Mouse (Mus musculus) neural tube, embryonic 11.5 days (tissue): Measurements from ENCODE around the gene Gtf2a2. TPM values are rescaled to one million over a fixed set of nuclear protein-coding genes. Genes with fewer than 3 reads are reported as not detected.

ENCODE experiments used
- ATAC-seq: fragments of 200-750 bp; cut with Nextera tagmentation; 2 replicates; pipeline ENCODE4 v1.8.0; 2017; ENCODE audit warnings: moderate number of reproducible peaks, mild to moderate bottlenecking, moderate TSS enrichment, moderate library complexity; ENCODE audit not compliant: insufficient read depth, low FRiP score, low TSS enrichment
- DNase-seq: peaks from one replicate; pipeline ENCODE4 v3.0.0-alpha.2; 2015; ENCODE audit warnings: low spot score
- H3K27ac ChIP-seq: fragments of 300-500 bp; sonication (generic); 2 replicates; pipeline ENCODE4 v1.5.1; 2014; ENCODE audit warnings: low read depth, mild to moderate bottlenecking, low read length
- H3K27me3 ChIP-seq: fragments of 300-500 bp; sonication (generic); 2 replicates; pipeline ENCODE4 v1.6.1; 2014; ENCODE audit warnings: mild to moderate bottlenecking, low read length, mixed read lengths; ENCODE audit not compliant: control insufficient read depth, insufficient read depth
- H3K36me3 ChIP-seq: fragments of 300-500 bp; sonication (generic); 2 replicates; pipeline ENCODE4 v1.6.1; 2014; ENCODE audit warnings: mild to moderate bottlenecking, low read length, moderate library complexity, mixed read lengths; ENCODE audit not compliant: control insufficient read depth, insufficient read depth
- H3K4me1 ChIP-seq: fragments of 300-500 bp; sonication (generic); 2 replicates; pipeline ENCODE4 v1.6.1; 2014; ENCODE audit warnings: low read length, mixed read lengths; ENCODE audit not compliant: control insufficient read depth, insufficient read depth
- H3K4me2 ChIP-seq: fragments of 300-500 bp; sonication (generic); 2 replicates; pipeline ENCODE4 v1.6.1; 2014; ENCODE audit warnings: low read depth, mild to moderate bottlenecking, moderate library complexity
- H3K4me3 ChIP-seq: fragments of 300-500 bp; sonication (generic); 2 replicates; pipeline ENCODE4 v1.5.1; 2014; ENCODE audit warnings: low read depth, low read length
- H3K9ac ChIP-seq: fragments of 300-500 bp; sonication (generic); 2 replicates; pipeline ENCODE4 v1.6.1; 2014; ENCODE audit warnings: mild to moderate bottlenecking, low read length
- H3K9me3 ChIP-seq: fragments of 300-500 bp; sonication (generic); 2 replicates; pipeline ENCODE4 v1.6.1; 2016; ENCODE audit warnings: low read length; ENCODE audit not compliant: control insufficient read depth
- WGBS: fragments of 180-500 bp; shearing (Covaris S2); extraction: QIAGEN DNeasy Blood & Tissue Kit; methylation state at CpG from one replicate; pipeline ENCODE4 v1.1.7; 2014; 5-methylcytosine and 5-hydroxymethylcytosine counted together
- polyA plus RNA-seq: library from polyadenylated mRNA; unstranded; fragments of >200 nt; fragmentation: Nextera tagmentation; extraction: Ambion mirVana; gene quantifications from 2 replicates; pipeline ENCODE4 v1.2.1, GENCODE M21; 2014

Gene Gtf2a2
- polyA plus RNA-seq, 1 experiment from 2014 or later, result 195 TPM

DNA sequence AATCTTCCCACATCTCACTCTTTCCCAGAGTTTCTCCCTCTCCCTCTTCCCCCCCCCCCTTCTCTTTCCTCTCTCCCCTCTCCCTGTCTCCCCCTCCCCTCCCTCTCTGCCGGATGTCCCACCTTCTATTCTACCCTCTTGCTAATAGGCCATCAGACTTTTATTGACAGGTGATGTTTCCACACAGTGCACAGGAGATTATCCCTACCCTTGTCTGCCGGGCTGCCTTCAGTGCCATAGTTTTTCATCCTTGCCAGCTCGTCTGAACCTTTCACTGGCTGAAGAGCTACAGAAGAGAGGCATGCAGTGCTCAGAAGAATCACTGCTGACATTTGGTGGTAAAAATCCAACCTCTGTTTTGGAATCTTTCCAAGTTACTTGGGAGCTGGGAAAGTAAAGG is 41.1 kb downstream of the Gtf2a2 start:
- Histone ChIP-seq H3K4me2 (no peak overlapping the region), H3K9me3 (no peaks in the 10 kb centered on the region), H3K36me3 (no peaks in the 10 kb centered on the region), H3K4me3 (no peak overlapping the region), H3K9ac (no peak overlapping the region), H3K4me1 (no peaks in the 10 kb centered on the region), H3K27ac (no peak overlapping the region), H3K27me3 (no peaks in the 10 kb centered on the region)
- 55% methylated on average over 3 of the region's 3 CpGs for WGBS
- DNase-seq, result no peak
- no peak for ATAC-seq

DNA sequence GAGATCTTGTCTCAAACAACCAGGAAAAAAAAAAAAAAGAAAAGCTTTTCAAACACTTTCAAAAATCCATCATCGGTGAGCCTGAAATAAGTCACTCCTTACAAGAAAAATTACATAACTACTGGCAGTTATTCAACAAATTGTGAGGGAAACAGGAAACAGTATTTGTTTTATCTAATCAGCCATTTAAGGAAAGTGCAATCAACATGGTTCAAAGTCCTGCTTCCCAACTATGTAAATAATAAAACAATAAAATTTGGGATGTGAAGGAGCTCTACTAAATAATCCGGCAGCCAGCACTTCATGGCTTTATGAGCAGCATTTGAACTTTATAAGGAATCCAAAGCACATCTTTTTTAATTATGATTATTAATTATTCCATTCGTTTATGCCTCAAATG is 49.7 kb downstream of the Gtf2a2 start:
- H3K4me2 ChIP-seq, result no peak overlapping the region
- DNase-seq (no peak), ATAC-seq (no peak)
- H3K27me3 ChIP-seq, result no peaks in the 10 kb centered on the region
- H3K9ac ChIP-seq, result no peak overlapping the region
- H3K9me3 ChIP-seq, result no peaks in the 10 kb centered on the region
- 92% methylated on average over 3 of the region's 3 CpGs for WGBS
- no peaks in the 10 kb centered on the region for H3K4me1 ChIP-seq
- H3K27ac ChIP-seq, result no peak overlapping the region
- no peak overlapping the region for H3K4me3 ChIP-seq
- no peaks in the 10 kb centered on the region for H3K36me3 ChIP-seq

DNA sequence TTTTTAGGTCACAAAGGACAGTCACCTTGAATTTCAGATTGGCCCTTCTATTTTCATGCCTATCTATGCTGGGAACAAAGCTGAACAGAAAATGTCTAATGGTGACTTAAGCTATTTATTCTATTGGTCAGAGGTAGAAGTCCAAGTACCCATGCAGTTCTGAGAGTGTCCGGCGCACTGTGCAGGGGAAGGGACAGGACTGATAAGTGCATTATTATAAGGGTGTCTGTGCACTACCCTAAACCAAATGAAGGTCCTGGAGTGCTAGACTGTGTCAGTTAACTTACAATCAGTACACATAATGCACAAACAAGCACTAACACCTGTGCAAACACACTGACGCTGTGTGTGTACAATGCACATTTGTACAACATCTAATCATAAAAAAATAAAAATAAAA is 55.1 kb downstream of the Gtf2a2 start:
- no peaks in the 10 kb centered on the region for H3K27me3 ChIP-seq
- ATAC-seq, result no peak
- no peaks in the 10 kb centered on the region for H3K36me3 ChIP-seq
- DNase-seq, result no peak
- H3K4me2 ChIP-seq, result no peak overlapping the region
- no peak overlapping the region for H3K4me3 ChIP-seq
- H3K9ac ChIP-seq, result no peak overlapping the region
- 93% methylated on average over 3 of the region's 3 CpGs for WGBS
- H3K27ac ChIP-seq, result no peak overlapping the region
- H3K4me1 ChIP-seq, result no peaks in the 10 kb centered on the region
- no peaks in the 10 kb centered on the region for H3K9me3 ChIP-seq

GRCm38 (mm10) chr9:70069961-70070435 is 57.6 kb downstream of the Gtf2a2 start:
- no peak overlapping the region for H3K27ac ChIP-seq
- H3K4me3 ChIP-seq, result no peak overlapping the region
- H3K4me1 ChIP-seq, result no peaks in the 10 kb centered on the region
- H3K27me3 ChIP-seq, result no peaks in the 10 kb centered on the region
- no peaks in the 10 kb centered on the region for H3K36me3 ChIP-seq
- ATAC-seq, result no peak
- H3K9me3 ChIP-seq, result no peaks in the 10 kb centered on the region
- no peak overlapping the region for H3K9ac ChIP-seq
- peak; percentile 35 for DNase-seq
- no peak overlapping the region for H3K4me2 ChIP-seq
- whole genome bisulfite sequencing, result 68% methylated on average over 8 of the region's 8 CpGs

DNA sequence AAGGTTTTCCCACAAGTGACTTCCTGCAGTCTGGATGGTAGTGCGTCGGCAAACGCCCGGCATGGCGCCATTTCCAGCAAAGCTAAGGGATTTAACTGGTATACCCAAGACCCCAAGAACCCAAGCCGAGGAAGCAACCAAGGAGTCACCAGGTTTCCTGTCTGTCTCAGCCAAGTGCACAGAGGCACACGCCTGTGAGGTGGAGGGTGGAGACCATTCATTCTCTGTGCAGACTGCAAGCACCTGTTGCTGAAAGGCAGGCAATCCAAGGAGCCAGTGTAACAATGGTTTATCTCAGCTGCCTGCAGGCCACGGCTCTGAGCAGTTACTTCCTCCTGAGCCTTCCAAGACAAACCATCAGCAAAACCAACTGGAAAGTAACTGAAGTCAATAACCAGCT is 60.0 kb downstream of the Gtf2a2 start:
- WGBS, result 86% methylated on average over 8 of the region's 8 CpGs
- no peaks in the 10 kb centered on the region for H3K4me1 ChIP-seq
- H3K27ac ChIP-seq, result no peak overlapping the region
- ATAC-seq (no peak), DNase-seq (no peak)
- H3K9me3 ChIP-seq, result no peaks in the 10 kb centered on the region
- H3K4me2 ChIP-seq, result no peak overlapping the region
- H3K27me3 ChIP-seq, result no peaks in the 10 kb centered on the region
- no peak overlapping the region for H3K4me3 ChIP-seq
- H3K36me3 ChIP-seq, result no peaks in the 10 kb centered on the region
- no peak overlapping the region for H3K9ac ChIP-seq

Other genes with a start within 250 kb of the Gtf2a2 start
- 114 and 121 TPM in 2 replicates for gene Bnip2, start 23.1 kb upstream of the Gtf2a2 start, polyA plus RNA-seq
- not detected in 2 replicates for gene Gcnt3, start 25.5 kb downstream of the Gtf2a2 start, polyA plus RNA-seq
- 2.3 and 2.4 TPM in 2 replicates for gene Fam81a, start 130.0 kb downstream of the Gtf2a2 start, polyA plus RNA-seq
- 10.0 and 10.7 TPM in 2 replicates for gene Myo1e, start 194.8 kb downstream of the Gtf2a2 start, polyA plus RNA-seq